Mouse (Mus musculus): ENCODE measurements around the gene Kdm5b.

DNA sequence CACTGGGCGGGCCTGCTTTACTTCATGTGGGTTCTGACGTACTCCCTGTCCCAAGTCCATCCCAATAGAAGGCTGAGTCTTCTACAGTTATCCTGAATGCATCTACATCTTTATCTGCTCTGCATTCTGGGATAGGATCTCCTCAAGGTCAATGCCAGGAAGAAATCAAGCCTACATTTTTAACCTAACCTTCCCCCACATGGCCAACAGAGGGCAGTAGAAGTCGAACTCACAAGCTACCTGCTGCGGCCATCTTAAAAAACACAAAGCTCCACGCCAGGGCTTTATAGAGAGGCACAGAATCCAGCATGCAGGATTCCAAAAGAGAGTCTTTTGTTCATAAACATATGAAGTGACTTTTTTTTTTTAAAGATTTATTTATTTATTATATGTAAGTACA lies 35.5 kb upstream of the Kdm5b start:
- TF ChIP-seq CTCF (IDR thresholded peaks at IDR 0.05; ENCODE audit: low read depth): peak; percentile 67
- no peak for TF ChIP-seq EP300 (IDR thresholded peaks at IDR 0.05; ENCODE audit: low read depth)

Measured in liver, postnatal 0 days (tissue).